Mouse (Mus musculus) forebrain, embryonic 13.5 days (tissue): ENCODE data around the gene Zdhhc16. TPM values are rescaled to one million over a fixed set of nuclear protein-coding genes. Genes with fewer than 3 reads are reported as not detected.
"Not testable (repeated sequence)": the region's sequence is repeated elsewhere in the genome, so short reads cannot be mapped to it uniquely, and the experiment has no call there.

Experiments
- ATAC-seq: fragments of 200-750 bp; cut with Nextera tagmentation; 2 replicates; pipeline ENCODE4 v1.8.0; 2017
- H3K27ac ChIP-seq: fragments of 300-500 bp; sonication (generic); 2 replicates; pipeline ENCODE4 v1.5.1; 2015; ENCODE audit warnings: inconsistent platforms, mild to moderate bottlenecking, moderate library complexity
- H3K27me3 ChIP-seq: fragments of 300-500 bp; sonication (generic); 2 replicates; pipeline ENCODE4 v1.6.1; 2015; ENCODE audit warnings: mild to moderate bottlenecking, inconsistent platforms
- H3K36me3 ChIP-seq: fragments of 300-500 bp; sonication (generic); 2 replicates; pipeline ENCODE4 v1.6.1; 2015; ENCODE audit warnings: mild to moderate bottlenecking, inconsistent platforms; ENCODE audit not compliant: poor library complexity, severe bottlenecking
- H3K4me1 ChIP-seq: fragments of 300-500 bp; sonication (generic); 2 replicates; pipeline ENCODE4 v1.6.1; 2015; ENCODE audit warnings: inconsistent platforms
- H3K4me2 ChIP-seq: fragments of 300-500 bp; sonication (generic); 2 replicates; pipeline ENCODE4 v1.6.1; 2015; ENCODE audit warnings: inconsistent platforms, mild to moderate bottlenecking, moderate library complexity
- H3K4me3 ChIP-seq: fragments of 300-500 bp; sonication (generic); 2 replicates; pipeline ENCODE4 v1.5.1; 2015; ENCODE audit warnings: mild to moderate bottlenecking, inconsistent platforms
- H3K9ac ChIP-seq: fragments of 300-500 bp; sonication (generic); 2 replicates; pipeline ENCODE4 v1.6.1; 2015; ENCODE audit warnings: mild to moderate bottlenecking, inconsistent platforms
- H3K9me3 ChIP-seq: fragments of 300-500 bp; sonication (generic); replicated peaks from 2 replicates; pipeline ENCODE4 v1.6.1; 2016; ENCODE audit warnings: inconsistent platforms
- WGBS: fragments of 180-500 bp; shearing (Covaris S2); methylation state at CpG from one replicate; pipeline ENCODE4 v1.1.7; 2015; 5-methylcytosine and 5-hydroxymethylcytosine counted together
- polyA plus RNA-seq: library from polyadenylated mRNA; unstranded; fragments of >200 nt; fragmentation: Nextera tagmentation; extraction: Ambion mirVana; gene quantifications from 2 replicates; pipeline ENCODE4 v1.2.1, GENCODE M21; 2015

Zdhhc16 gene
- polyA plus RNA-seq, 1 experiment from 2014 or later: 86.5 TPM

- no peaks in the 10 kb centered on the region for H3K9me3 ChIP-seq
- no peak overlapping the region for H3K4me3 ChIP-seq
- H3K36me3 ChIP-seq: no peaks in the 10 kb centered on the region
- no peaks in the 10 kb centered on the region for H3K4me1 ChIP-seq
- ATAC-seq: no peak
- H3K4me2 ChIP-seq: no peak overlapping the region
- no peak overlapping the region for H3K9ac ChIP-seq
- WGBS: 72% methylated on average over 6 of the region's 6 CpGs
- H3K27me3 ChIP-seq: no peaks in the 10 kb centered on the region
- no peak overlapping the region for H3K27ac ChIP-seq
These were observed 26.8 kb upstream of the Zdhhc16 start for GRCm38 (mm10) chr19:41906311-41907078.

GRCm38 (mm10) chr19:41907079-41907760, 26.1 kb upstream of the Zdhhc16 start:
- H3K9me3 ChIP-seq: no peaks in the 10 kb centered on the region
- no peak overlapping the region for H3K27ac ChIP-seq
- no peaks in the 10 kb centered on the region for H3K27me3 ChIP-seq
- H3K9ac ChIP-seq: no peak overlapping the region
- ATAC-seq: no peak
- WGBS: 53% methylated on average over 8 of the region's 8 CpGs
- no peaks in the 10 kb centered on the region for H3K36me3 ChIP-seq
- H3K4me3 ChIP-seq: no peak overlapping the region
- H3K4me1 ChIP-seq: no peaks in the 10 kb centered on the region
- H3K4me2 ChIP-seq: no peak overlapping the region

GRCm38 (mm10) chr19:41908736-41909135, 24.5 kb upstream of the Zdhhc16 start:
- Histone ChIP-seq H3K4me3 (no peak overlapping the region), H3K4me1 (peaks cover 12% of the 10 kb centered on the region), H3K9me3 (no peaks in the 10 kb centered on the region), H3K9ac (no peak overlapping the region), H3K27ac (no peak overlapping the region), H3K36me3 (no peaks in the 10 kb centered on the region), H3K4me2 (no peak overlapping the region), H3K27me3 (no peaks in the 10 kb centered on the region)
- ATAC-seq: no peak
- 87% methylated on average over 3 of the region's 3 CpGs for WGBS

GRCm38 (mm10) chr19:41910396-41910795, 22.9 kb upstream of the Zdhhc16 start:
- no peak overlapping the region for H3K9ac ChIP-seq
- no peak for ATAC-seq

DNA sequence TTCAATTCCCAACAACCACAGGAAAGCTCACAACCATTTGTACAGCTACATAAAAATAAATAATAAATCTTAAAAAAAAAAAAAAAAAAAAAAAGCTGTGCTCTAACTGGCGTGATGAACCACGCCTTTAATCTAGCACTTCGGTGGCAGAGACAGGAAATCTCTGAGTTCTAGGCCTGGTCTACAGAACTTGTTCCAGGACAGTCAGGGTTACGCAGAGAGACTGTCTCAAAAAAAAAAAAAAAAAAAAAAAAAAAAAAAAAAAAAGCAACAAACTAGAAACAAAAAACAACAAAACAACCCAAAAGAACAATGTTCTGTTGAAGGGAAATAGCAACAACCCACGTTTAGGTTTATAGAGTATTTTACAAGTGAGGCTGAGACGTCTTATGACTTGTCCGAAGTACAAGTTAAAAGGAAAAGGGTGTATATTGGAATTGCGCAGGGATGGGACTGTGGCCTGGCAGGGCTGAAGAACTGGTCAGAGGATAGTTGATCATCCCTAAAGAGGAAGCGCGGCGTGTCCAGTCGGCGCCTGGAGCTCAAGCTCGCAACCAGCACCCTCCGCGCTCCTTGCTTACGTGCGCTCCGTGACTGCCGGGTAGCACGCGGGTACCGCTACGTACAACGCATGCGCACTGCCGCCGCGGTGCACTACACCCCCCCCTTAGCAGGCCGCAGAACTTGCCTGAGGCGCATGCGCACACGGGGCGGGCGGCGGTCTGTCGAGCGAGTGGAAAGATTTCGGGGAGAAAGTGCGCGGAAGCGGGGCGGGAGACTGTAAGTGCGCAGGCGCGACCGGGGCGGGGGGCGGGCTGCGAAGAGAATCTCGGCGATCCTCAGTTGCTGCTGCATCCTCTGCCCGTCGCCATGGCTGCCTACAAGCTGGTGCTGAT, 21.9 kb upstream of the Zdhhc16 start, which contains the start of gene Pgam1:
Pgam1 (plus strand) TSS at position 746 of the 896 bp plus-strand sequence.
- H3K4me1 ChIP-seq: peaks cover 20% of the 10 kb centered on the region
- H3K9ac ChIP-seq: peak within 1 kb of the TSS; percentile 89
- peak within 1 kb of the TSS; percentile 97 for H3K4me3 ChIP-seq
- no peaks in the 10 kb centered on the region for H3K9me3 ChIP-seq
- no peaks in the 10 kb centered on the region for H3K27me3 ChIP-seq
- 6% methylated on average over 53 of the region's 54 CpGs for WGBS
- peak; percentile 96 for ATAC-seq
- H3K27ac ChIP-seq: peak within 1 kb of the TSS; percentile 80
- H3K36me3 ChIP-seq: peaks cover 11% of the 10 kb centered on the region
- peak within 1 kb of the TSS; percentile 96 for H3K4me2 ChIP-seq

More at GRCm38 (mm10) chr19:41910396-41910795, 22.9 kb upstream of the Zdhhc16 start:
- Histone ChIP-seq H3K27me3 (no peaks in the 10 kb centered on the region), H3K27ac (no peak overlapping the region), H3K36me3 (0 out of 2 replicates have a peak, but pooled peaks cover 4% of the 10 kb centered on the region), H3K4me1 (peaks cover 20% of the 10 kb centered on the region), H3K9me3 (no peaks in the 10 kb centered on the region), H3K4me2 (no peak overlapping the region), H3K4me3 (no peak overlapping the region)
- WGBS: 81% methylated on average over 2 of the region's 2 CpGs

- no peaks in the 10 kb centered on the region for H3K27me3 ChIP-seq
- peaks cover 20% of the 10 kb centered on the region for H3K4me1 ChIP-seq
- H3K36me3 ChIP-seq: peaks cover 21% of the 10 kb centered on the region
- peak overlapping the region; percentile 97 for H3K4me3 ChIP-seq
- peak overlapping the region; percentile 89 for H3K9ac ChIP-seq
- H3K9me3 ChIP-seq: no peaks in the 10 kb centered on the region
- ATAC-seq: peak; percentile 81
- H3K27ac ChIP-seq: peak overlapping the region; percentile 80
- 0% methylated on average over 38 of the region's 53 CpGs for WGBS
- H3K4me2 ChIP-seq: peak overlapping the region; percentile 96
These were observed 20.9 kb upstream of the Zdhhc16 start for GRCm38 (mm10) chr19:41912121-41913080.

- Histone ChIP-seq H3K36me3 (peaks cover 28% of the 10 kb centered on the region), H3K27me3 (no peaks in the 10 kb centered on the region), H3K9me3 (no peaks in the 10 kb centered on the region), H3K4me3 (peak overlapping the region; percentile 97), H3K9ac (peak overlapping the region; percentile 89), H3K4me2 (peak overlapping the region; percentile 96), H3K27ac (no peak overlapping the region), H3K4me1 (peaks cover 20% of the 10 kb centered on the region)
- ATAC-seq: no peak
- 35% methylated on average over 6 of the region's 6 CpGs for WGBS
These were observed 19.3 kb upstream of the Zdhhc16 start for GRCm38 (mm10) chr19:41913774-41914591.

DNA sequence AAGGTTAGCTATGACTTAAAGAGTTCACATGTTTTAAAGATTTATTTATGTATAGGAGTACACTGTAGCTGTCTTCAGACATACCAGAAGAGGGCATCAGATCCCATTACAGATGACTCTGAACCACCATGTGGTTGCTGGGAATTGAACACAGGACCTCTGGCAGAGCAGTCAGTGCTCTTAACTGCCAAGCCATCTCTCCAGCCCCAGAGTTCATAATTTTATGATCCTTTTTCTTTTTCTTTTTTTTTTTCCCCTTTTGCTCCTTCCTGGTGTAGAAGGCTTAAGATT, 18.7 kb upstream of the Zdhhc16 start:
- H3K36me3 ChIP-seq: peaks cover 33% of the 10 kb centered on the region
- H3K27me3 ChIP-seq, H3K9me3 ChIP-seq, H3K9ac ChIP-seq, H3K27ac ChIP-seq, ATAC-seq, H3K4me3 ChIP-seq: not testable (repeated sequence)
- H3K4me1 ChIP-seq: peaks cover 20% of the 10 kb centered on the region
- peak overlapping the region; percentile 96 for H3K4me2 ChIP-seq

- no peak overlapping the region for H3K4me2 ChIP-seq
- H3K27ac ChIP-seq: no peak overlapping the region
- peaks cover 20% of the 10 kb centered on the region for H3K4me1 ChIP-seq
- 92% methylated on average over 3 of the region's 3 CpGs for WGBS
- H3K9ac ChIP-seq: no peak overlapping the region
- no peaks in the 10 kb centered on the region for H3K27me3 ChIP-seq
- H3K4me3 ChIP-seq: no peak overlapping the region
- no peak for ATAC-seq
- H3K9me3 ChIP-seq: no peaks in the 10 kb centered on the region
- peaks cover 39% of the 10 kb centered on the region for H3K36me3 ChIP-seq
These were observed 18.0 kb upstream of the Zdhhc16 start for GRCm38 (mm10) chr19:41915294-41915693.

GRCm38 (mm10) chr19:41916853-41917252, 16.4 kb upstream of the Zdhhc16 start:
- 93% methylated on average over 4 of the region's 4 CpGs for WGBS

More at GRCm38 (mm10) chr19:41916853-41917252, 16.4 kb upstream of the Zdhhc16 start:
- ATAC-seq: no peak
- H3K4me2 ChIP-seq: no peak overlapping the region
- no peaks in the 10 kb centered on the region for H3K27me3 ChIP-seq
- peaks cover 52% of the 10 kb centered on the region for H3K36me3 ChIP-seq
- H3K4me1 ChIP-seq: peaks cover 20% of the 10 kb centered on the region
- no peaks in the 10 kb centered on the region for H3K9me3 ChIP-seq
- H3K9ac ChIP-seq: no peak overlapping the region
- no peak overlapping the region for H3K4me3 ChIP-seq
- H3K27ac ChIP-seq: no peak overlapping the region
